Mouse (Mus musculus): Measurements from ENCODE around the gene Gm20388.
A peak's percentile ranks its signal among the peaks of the same experiment; 100 is the strongest.

- TF ChIP-seq CTCF (IDR thresholded peaks at IDR 0.05; ENCODE audit: low read depth, low read length) (peak; percentile 61), POLR2A (IDR thresholded peaks at IDR 0.05; ENCODE audit: insufficient read depth, low read length) (peak; percentile 65), EP300 (IDR thresholded peaks at IDR 0.05; ENCODE audit: insufficient read depth, low read depth, low read length) (no peak; the same call in 1 of the 2 replicates)
These were observed 2648.2 kb downstream of the Gm20388 start for GRCm38 (mm10) chr8:122558671-122559349.

Data from ES-Bruce4 (cell line).